Mouse (Mus musculus) neutrophil, adult 65 days (primary cell): ENCODE results near the gene Shroom2. TPM values are rescaled to one million over a fixed set of nuclear protein-coding genes. Genes with fewer than 3 reads are reported as not detected.

Experiments
- total RNA-seq: library from RNA; stranded (reverse); gene quantifications from 2 replicates; pipeline ENCODE4 v1.2.4, GENCODE M21; 2023

The Shroom2 gene
- total RNA-seq: not detected in 2 replicates

DNA sequence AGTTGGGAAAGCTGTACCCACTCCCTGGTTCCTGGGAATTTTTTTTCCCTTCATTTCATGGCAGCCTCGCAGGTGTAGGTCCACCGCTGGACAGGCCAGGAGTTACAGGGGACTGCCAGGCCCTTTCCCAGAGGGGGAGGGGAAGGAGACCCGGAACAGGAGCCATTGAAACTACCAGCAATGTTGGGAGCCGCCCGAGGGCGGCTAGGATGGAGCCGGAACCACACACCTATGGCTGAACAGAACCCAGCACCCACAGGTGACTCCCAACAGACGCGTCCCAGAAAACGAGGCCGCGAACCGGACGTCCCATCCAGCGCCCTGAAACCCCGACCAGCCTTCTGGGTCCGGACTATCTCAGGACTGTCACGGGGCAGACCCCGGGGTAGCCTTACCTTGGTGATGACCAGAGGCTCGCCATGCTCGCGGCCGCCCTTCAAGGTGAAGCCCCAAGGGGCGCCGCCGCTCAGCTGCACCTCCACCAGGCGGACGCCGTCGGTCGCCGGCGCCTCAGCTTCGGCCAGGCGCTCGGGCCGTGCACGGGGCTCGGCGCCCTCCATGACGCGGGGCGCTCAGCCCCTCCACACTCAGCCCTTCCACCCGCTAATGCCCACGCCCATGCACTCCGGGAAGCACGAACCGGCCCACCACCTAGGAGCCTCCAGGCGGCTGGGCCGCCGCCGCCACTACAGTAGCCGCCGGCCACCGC, at the start of gene Shroom2:
Gene Shroom2 (minus strand): TSS at position 575 of the 709 bp plus-strand sequence.

DNA sequence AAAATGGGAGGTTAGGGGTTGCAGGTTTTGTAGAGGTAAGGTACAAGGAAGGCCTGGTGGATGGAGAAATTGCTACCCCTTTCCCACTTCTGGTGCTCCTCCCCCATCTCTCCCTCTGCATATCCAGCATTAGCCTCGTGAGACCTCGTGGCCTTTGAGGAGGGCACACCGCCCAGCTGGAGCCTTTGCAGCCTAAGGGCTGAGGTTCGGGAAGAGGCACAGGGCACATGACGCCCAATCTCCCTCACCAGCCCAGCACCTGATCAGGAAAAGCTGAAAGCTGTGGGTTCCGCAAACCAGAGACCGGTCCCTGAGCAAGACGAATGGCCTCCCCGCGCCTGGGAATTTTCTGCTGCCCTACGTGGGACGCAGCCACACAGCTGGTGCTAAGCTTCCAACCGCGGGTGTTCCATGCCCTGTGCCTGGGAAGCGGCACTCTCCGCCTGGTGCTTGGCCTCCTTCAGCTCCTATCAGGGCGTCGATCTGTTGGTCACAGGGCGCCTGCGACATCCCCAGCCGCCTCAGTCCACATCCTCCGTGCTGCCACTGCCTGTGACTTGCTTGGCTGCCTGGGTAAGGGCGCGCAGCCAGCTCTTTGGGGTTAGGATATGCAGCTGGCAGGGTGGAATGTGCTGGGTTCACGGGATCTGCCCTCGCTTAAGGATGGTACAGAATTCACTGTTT, 12.6 kb upstream of the Shroom2 start, which contains the start of gene Gpr143:
Gene Gpr143 (plus strand): TSS at position 202 of the 684 bp plus-strand sequence.

GRCm38 (mm10) chrX:152563034-152563433, 206.2 kb downstream of the Shroom2 start, which contains the start of gene Cldn34a:
Gene Cldn34a, plus strand, starts transcription at chrX:152563334.

Other genes starting within 250 kb of the Shroom2 start
- gene Cldn34a, start 206.1 kb downstream of the Shroom2 start, total RNA-seq: not detected in 2 replicates
- gene Gpr143, start 12.5 kb upstream of the Shroom2 start, total RNA-seq: not detected in 2 replicates
- gene Usp51, start 237.0 kb upstream of the Shroom2 start, total RNA-seq: not detected in 2 replicates